Mouse (Mus musculus) ovary, adult 2 months (tissue): ENCODE data around the gene Ifi211. TPM values are rescaled to one million over a fixed set of nuclear protein-coding genes. Genes with fewer than 3 reads are reported as not detected.

ENCODE experiments used
- polyA plus RNA-seq: library from polyadenylated mRNA; depleted of rRNA; stranded (reverse); fragments of >200 nt; gene quantifications from 2 replicates; pipeline ENCODE4 v1.2.3, GENCODE M21; 2012; rRNA removed

Ifi211 gene
- 0.70 and 0.98 TPM in 2 replicates for polyA plus RNA-seq

DNA sequence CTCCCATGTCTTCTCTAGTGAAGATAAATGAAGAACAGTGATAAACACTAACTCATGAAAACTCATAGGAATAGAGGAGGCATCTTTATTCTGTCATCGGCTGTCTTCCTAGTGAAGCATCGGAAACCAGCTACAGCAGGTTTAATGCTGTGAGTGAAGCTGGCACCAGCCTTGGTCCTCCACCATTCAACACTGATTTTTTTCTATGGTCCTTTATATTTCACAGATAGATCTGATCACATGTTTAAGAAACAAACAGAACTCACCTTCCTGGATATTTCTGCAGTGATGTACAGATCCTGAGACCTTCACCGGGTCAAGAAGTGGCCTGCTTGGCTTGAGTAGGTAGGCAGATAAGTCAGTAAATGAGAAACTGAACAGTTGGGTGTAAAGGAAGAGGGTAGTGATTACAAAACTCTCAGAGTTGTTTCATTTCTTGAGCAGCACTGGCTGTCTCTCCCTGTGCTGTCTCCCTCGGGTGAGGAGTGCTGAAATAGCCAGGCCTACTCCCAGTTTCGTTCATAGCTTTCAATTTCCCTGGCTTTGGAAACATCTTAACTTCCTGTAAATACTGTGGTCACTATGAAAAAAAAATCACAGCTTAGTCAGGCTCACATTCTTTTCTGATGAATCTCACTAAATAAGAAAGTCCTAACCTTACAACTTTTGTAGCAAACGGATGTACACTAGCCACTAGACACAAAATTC lies at the start of gene Ifi211:
Gene Ifi211 (minus strand): TSS at position 499 of the 708 bp plus-strand sequence.

DNA sequence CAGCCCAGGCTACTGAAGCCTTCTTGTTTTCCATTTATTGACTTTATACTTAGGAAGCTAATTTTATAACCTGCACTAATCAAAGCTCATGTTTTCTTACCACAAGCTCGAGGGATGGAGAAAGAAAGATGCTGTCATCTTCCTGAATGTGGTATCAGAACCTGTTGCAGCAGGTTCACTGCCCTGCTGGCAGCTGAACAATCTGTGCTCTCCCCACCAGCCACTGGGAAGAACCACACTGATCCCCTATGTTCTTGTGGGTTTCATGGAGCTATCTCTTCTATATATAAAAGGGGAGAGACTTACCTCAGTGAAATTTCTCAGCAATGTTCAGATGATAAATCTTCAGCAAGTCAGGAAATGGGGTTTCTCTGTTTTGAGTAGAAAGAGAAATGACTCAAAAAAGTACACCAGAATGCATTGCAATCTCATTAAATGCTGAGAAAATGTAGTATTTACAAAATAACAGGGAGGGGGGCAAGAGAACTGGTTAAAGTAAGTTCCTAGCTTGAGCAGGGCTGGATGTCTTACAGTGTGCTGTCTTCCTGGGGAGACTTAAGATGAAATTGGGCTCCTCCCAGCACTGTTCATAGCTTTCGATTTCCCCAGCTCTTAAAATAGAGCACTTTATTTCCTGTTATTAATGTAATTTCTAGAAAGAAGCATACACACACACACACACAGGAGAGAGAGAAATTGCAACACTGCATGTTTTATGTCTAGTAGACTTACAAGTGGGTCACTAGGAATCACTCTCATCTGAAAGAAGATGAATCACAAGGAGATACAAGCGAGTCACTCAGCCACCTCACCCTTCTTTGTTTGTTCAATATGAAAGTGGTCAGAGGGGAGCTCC lies 29.3 kb upstream of the Ifi211 start, which contains the start of the genes Mndal and Ifi203:
Gene Mndal (minus strand): TSS at position 568 of the 856 bp plus-strand sequence.
Gene Ifi203 (minus strand): TSS at position 749 of the 856 bp plus-strand sequence.

Other genes starting within 250 kb of the Ifi211 start
- 0.32 and 1.1 TPM in 2 replicates for gene Ifi208, start 239.4 kb downstream of the Ifi211 start, polyA plus RNA-seq
- gene Ifi207, start 171.3 kb downstream of the Ifi211 start, polyA plus RNA-seq, result 2.6 and 6.3 TPM in 2 replicates
- 0.60 and 1.1 TPM in 2 replicates for gene Ifi204, start 146.1 kb downstream of the Ifi211 start, polyA plus RNA-seq
- gene Mndal, start 29.4 kb upstream of the Ifi211 start, polyA plus RNA-seq, result 0.83 and 1.6 TPM in 2 replicates
- gene Ifi203, start 29.6 kb upstream of the Ifi211 start, polyA plus RNA-seq, result 4.3 and 6.1 TPM in 2 replicates
- 0.20 and 0.52 TPM in 2 replicates for gene Ifi202b, start 69.7 kb upstream of the Ifi211 start, polyA plus RNA-seq
- gene Ifi205, start 118.8 kb upstream of the Ifi211 start, polyA plus RNA-seq, result 0.51 and 0.52 TPM in 2 replicates
- gene Olfr433, start 127.7 kb upstream of the Ifi211 start, polyA plus RNA-seq, result 0.24 and 0.25 TPM in 2 replicates
- 0.10 TPM in 1 of 2 replicates, not detected in the other for gene Olfr432, start 136.2 kb upstream of the Ifi211 start, polyA plus RNA-seq
- gene Olfr430, start 153.6 kb upstream of the Ifi211 start, polyA plus RNA-seq, result not detected in 2 replicates
- not detected in 2 replicates for gene Olfr429, start 171.3 kb upstream of the Ifi211 start, polyA plus RNA-seq
- gene Olfr427, start 183.8 kb upstream of the Ifi211 start, polyA plus RNA-seq, result not detected in 2 replicates
- gene Olfr231, start 208.1 kb upstream of the Ifi211 start, polyA plus RNA-seq, result not detected in 2 replicates
- not detected in 2 replicates for gene Olfr424, start 218.5 kb upstream of the Ifi211 start, polyA plus RNA-seq
- not detected in 2 replicates for gene Olfr420, start 242.6 kb upstream of the Ifi211 start, polyA plus RNA-seq